Mouse (Mus musculus): ENCODE measurements at regions not wholly inside any gene's neighbourhood (a gene's known extent, or its start where the extent isn't known, plus 50 kb on each side); places are given as distances from the start of the nearest gene placed in this dataset. TPM values are rescaled to one million over a fixed set of nuclear protein-coding genes. Genes with fewer than 3 reads are reported as not detected.
"Not testable (repeated sequence)": the region's sequence is repeated elsewhere in the genome, so short reads cannot be mapped to it uniquely, and the experiment has no call there.

- not testable (repeated sequence) for H3K27me3 ChIP-seq (ENCODE audit: insufficient read depth, poor library complexity, severe bottlenecking); H3K36me3 ChIP-seq; H3K9me3 ChIP-seq; H3K27ac ChIP-seq; DNase-seq (ENCODE audit: low spot score); H3K4me1 ChIP-seq; H3K4me3 ChIP-seq
- WGBS: 88% methylated on average over 3 of the region's 3 CpGs
These were observed 235.4 kb upstream of the Cts3 start for GRCm38 (mm10) chr13:61805300-61805699.

DNA sequence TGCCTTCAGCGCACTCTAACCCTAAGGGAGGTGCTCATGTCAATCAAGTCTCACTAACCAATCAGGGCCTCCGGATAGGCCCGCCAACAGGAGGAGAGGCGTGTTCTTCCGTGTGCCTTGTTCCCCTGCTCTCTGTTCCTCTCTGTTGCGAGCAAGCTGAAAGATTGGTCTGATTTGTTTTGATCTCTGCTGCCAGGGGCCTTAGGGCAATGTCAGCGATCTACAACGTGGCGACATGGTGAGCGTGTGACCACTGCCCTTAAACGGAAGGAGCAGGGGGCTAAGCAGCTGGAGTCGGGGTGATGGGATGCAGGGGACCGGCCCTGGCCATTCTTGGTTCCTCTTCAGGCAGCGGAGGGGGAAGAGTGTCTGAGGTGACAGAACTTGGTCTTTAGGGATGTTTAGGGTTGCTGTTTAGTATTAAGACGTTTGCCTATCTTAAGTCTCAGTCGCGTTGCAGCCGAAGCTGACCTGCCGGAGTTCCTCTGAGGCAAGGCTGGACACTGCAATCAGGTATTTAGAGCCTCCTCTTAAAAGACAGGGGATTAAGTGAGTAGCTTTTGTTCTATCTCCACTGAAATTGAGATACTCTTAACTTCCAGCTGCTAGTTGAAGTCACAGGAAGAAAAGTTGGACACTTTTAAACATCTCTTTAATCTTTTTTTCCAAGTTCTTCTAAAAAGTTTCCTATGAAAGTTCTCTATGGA, 234.4 kb upstream of the Cts3 start:
- under 1% methylated on average over 19 of the region's 19 CpGs for WGBS

DNA sequence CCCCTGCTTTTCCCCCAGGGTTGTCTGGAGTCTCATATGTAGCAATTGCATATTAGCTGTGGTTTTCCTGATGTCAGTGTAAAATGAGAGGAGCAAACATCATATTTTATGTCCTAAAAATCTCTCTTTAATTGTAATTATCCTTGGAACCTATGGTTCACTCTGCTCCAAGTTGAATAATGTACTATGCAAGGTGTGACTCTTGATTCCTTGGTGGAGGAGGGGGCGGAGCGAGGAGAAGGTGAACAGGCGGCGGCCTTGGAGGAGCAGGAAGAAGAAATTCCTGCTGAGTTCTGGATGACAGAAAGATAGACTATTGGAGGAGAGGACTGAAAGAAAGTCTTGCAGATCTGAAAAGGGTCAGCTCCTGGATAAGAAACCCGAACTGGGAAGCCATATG, 233.8 kb upstream of the Cts3 start:
- H3K36me3 ChIP-seq; DNase-seq (ENCODE audit: low spot score); H3K27ac ChIP-seq; H3K9me3 ChIP-seq; H3K4me1 ChIP-seq; H3K27me3 ChIP-seq (ENCODE audit: insufficient read depth, poor library complexity, severe bottlenecking): not testable (repeated sequence)
- H3K4me3 ChIP-seq: peak overlapping the region; percentile 68
- WGBS: 35% methylated on average over 5 of the region's 5 CpGs

More for the DNA sequence above, 234.4 kb upstream of the Cts3 start:
- Histone ChIP-seq H3K27ac (peak overlapping the region; percentile 83), H3K4me3 (peak overlapping the region; percentile 68)
- not testable (repeated sequence) for H3K27me3 ChIP-seq (ENCODE audit: insufficient read depth, poor library complexity, severe bottlenecking); H3K4me1 ChIP-seq; H3K36me3 ChIP-seq; H3K9me3 ChIP-seq
- DNase-seq (ENCODE audit: low spot score): peak; percentile 90

GRCm38 (mm10) chr13:61763457-61763856, 193.5 kb upstream of the Cts3 start:
- DNase-seq (ENCODE audit: low spot score); H3K27ac ChIP-seq; H3K36me3 ChIP-seq; H3K4me1 ChIP-seq; H3K4me3 ChIP-seq; H3K9me3 ChIP-seq; H3K27me3 ChIP-seq (ENCODE audit: insufficient read depth, poor library complexity, severe bottlenecking): not testable (repeated sequence)
- 71% methylated on average over 1 of the region's 1 CpGs for WGBS

Small RNA genes in the stretch of these regions (microRNA-seq; reads per million reads assigned to microRNA genes)
- not detected for gene Gm23739
